Mouse (Mus musculus) MEL (cell line): ENCODE results near the gene Itpr1. TPM values are rescaled to one million over a fixed set of nuclear protein-coding genes. Genes with fewer than 3 reads are reported as not detected.

Source experiments
- DNase-seq: peaks from one replicate; pipeline ENCODE4 v3.0.0; 2011; ENCODE audit warnings: low read depth, low spot score
- H3K27ac ChIP-seq: 2 replicates; pipeline ENCODE4 v1.5.1; 2012; ENCODE audit warnings: low read depth, mild to moderate bottlenecking, control low read depth, low read length, moderate library complexity; ENCODE audit not compliant: control insufficient read depth
- H3K27me3 ChIP-seq, 2 experiments: fragments of 150-350 bp in 1 of 2; sonication (generic) in 1 of 2; 2 replicates each; pipeline ENCODE4 v1.6.1; 2012; ENCODE audit warnings: low read length in 2 of 2, mild to moderate bottlenecking in 2 of 2, improper control_type of control experiment in 1 of 2, moderate library complexity in 1 of 2; ENCODE audit not compliant: insufficient read depth in 2 of 2, control insufficient read depth in 1 of 2
- H3K36me3 ChIP-seq, 2 experiments: 2 replicates each; pipeline ENCODE4 v1.6.1; 2012 to 2014; ENCODE audit warnings: low read length in 2 of 2, improper control_type of control experiment in 1 of 2, inconsistent platforms in 1 of 2, mild to moderate bottlenecking in 1 of 2; ENCODE audit not compliant: insufficient read depth in 2 of 2, control insufficient read depth in 1 of 2
- H3K4me1 ChIP-seq, 2 experiments: fragments of 150-350 bp in 1 of 2; sonication (generic) in 1 of 2; 2 replicates each; pipeline ENCODE4 v1.6.1; 2012; ENCODE audit warnings: low read length in 2 of 2, improper control_type of control experiment in 1 of 2, mild to moderate bottlenecking in 1 of 2; ENCODE audit not compliant: insufficient read depth in 2 of 2, control insufficient read depth in 1 of 2
- H3K4me3 ChIP-seq, 2 experiments: fragments of 150-350 bp in 1 of 2; sonication (generic) in 1 of 2; 2 replicates each; pipeline ENCODE4 v1.5.1; 2012; ENCODE audit warnings: low read depth in 2 of 2, low read length in 2 of 2, mild to moderate bottlenecking in 2 of 2, moderate library complexity in 2 of 2, control low read depth in 1 of 2, improper control_type of control experiment in 1 of 2; ENCODE audit not compliant: control insufficient read depth in 1 of 2, insufficient read depth in 1 of 2
- H3K79me2 ChIP-seq: 2 replicates; pipeline ENCODE4 v1.6.1; 2012; ENCODE audit warnings: mild to moderate bottlenecking, low read length, moderate library complexity; ENCODE audit not compliant: control insufficient read depth, poor library complexity, insufficient read depth
- H3K9ac ChIP-seq: 2 replicates; pipeline ENCODE4 v1.6.1; 2012; ENCODE audit warnings: low read depth, mild to moderate bottlenecking, control low read depth, low read length, moderate library complexity; ENCODE audit not compliant: control insufficient read depth, poor library complexity, severe bottlenecking
- H3K9me3 ChIP-seq: fragments of 150-350 bp; sonication (generic); replicated peaks from 2 replicates; pipeline ENCODE4 v1.6.1; 2012; ENCODE audit warnings: mild to moderate bottlenecking, low read length, improper control_type of control experiment, moderate library complexity; ENCODE audit not compliant: insufficient read depth
- BHLHE40 ChIP-seq: IDR thresholded peaks from 2 replicates; pipeline ENCODE4 v1.6.1; 2012; ENCODE audit warnings: low read depth, mild to moderate bottlenecking, inconsistent platforms, low read length, improper control_type of control experiment, borderline replicate concordance
- CHD1 ChIP-seq: IDR thresholded peaks from 2 replicates; pipeline ENCODE4 v1.6.1; 2012; ENCODE audit warnings: low read depth, mild to moderate bottlenecking, inconsistent platforms, low read length, improper control_type of control experiment
- ETS1 ChIP-seq: IDR thresholded peaks from 2 replicates; pipeline ENCODE4 v1.6.1; 2012; ENCODE audit warnings: low read depth, mild to moderate bottlenecking, inconsistent platforms, low read length, improper control_type of control experiment, moderate library complexity
- KAT2A ChIP-seq: conservative IDR thresholded peaks from 2 replicates; pipeline ENCODE4 v1.6.1; 2012; ENCODE audit warnings: low read depth, low read length, improper control_type of control experiment, inconsistent platforms
- MAFK ChIP-seq: IDR thresholded peaks from 2 replicates; pipeline ENCODE4 v1.6.1; 2011; ENCODE audit warnings: low read depth, mild to moderate bottlenecking, low read length, improper control_type of control experiment, borderline replicate concordance
- MAX ChIP-seq: IDR thresholded peaks from 2 replicates; pipeline ENCODE4 v1.6.1; 2011; ENCODE audit warnings: low read length, improper control_type of control experiment
- MYB ChIP-seq: IDR thresholded peaks from 2 replicates; pipeline ENCODE4 v1.6.1; 2011; ENCODE audit warnings: mild to moderate bottlenecking, low read depth, low read length, improper control_type of control experiment
- MYC ChIP-seq: IDR thresholded peaks from 2 replicates; pipeline ENCODE4 v1.6.1; 2011; ENCODE audit warnings: low read depth, mild to moderate bottlenecking, low read length, improper control_type of control experiment, moderate library complexity
- NRF1 ChIP-seq: IDR thresholded peaks from 2 replicates; pipeline ENCODE4 v1.6.1; 2014; ENCODE audit warnings: low read depth, mild to moderate bottlenecking, inconsistent platforms, low read length, improper control_type of control experiment, moderate library complexity; ENCODE audit not compliant: poor library complexity, insufficient read depth, severe bottlenecking
- POLR2AphosphoS2 ChIP-seq: IDR thresholded peaks from 2 replicates; pipeline ENCODE4 v1.6.1; 2011; ENCODE audit warnings: low read length, improper control_type of control experiment
- SIN3A ChIP-seq: IDR thresholded peaks from 2 replicates; pipeline ENCODE4 v1.6.1; 2012; ENCODE audit warnings: low read length, improper control_type of control experiment, inconsistent platforms
- TBP ChIP-seq: IDR thresholded peaks from 2 replicates; pipeline ENCODE4 v1.8.0; 2011; ENCODE audit warnings: low read depth, low read length, improper control_type of control experiment
- USF1 ChIP-seq: IDR thresholded peaks from 2 replicates; pipeline ENCODE4 v1.6.1; 2014; ENCODE audit warnings: low read depth, mild to moderate bottlenecking, inconsistent platforms, low read length, improper control_type of control experiment, moderate library complexity
- ZC3H11A ChIP-seq: IDR thresholded peaks from 2 replicates; pipeline ENCODE4 v1.6.1; 2012; ENCODE audit warnings: low read depth, mild to moderate bottlenecking, inconsistent platforms, low read length, improper control_type of control experiment
- ZMIZ1 ChIP-seq: IDR thresholded peaks from 2 replicates; pipeline ENCODE4 v1.6.1; 2012; ENCODE audit warnings: low read depth, mild to moderate bottlenecking, inconsistent platforms, low read length, improper control_type of control experiment, moderate library complexity
- polyA plus RNA-seq, 2 experiments: library from polyadenylated mRNA; stranded (reverse) in 1 of 2; unstranded in 1 of 2; fragments of >175 nt in 1 of 2; fragments of >200 nt in 1 of 2; gene quantifications; 2 replicates each; pipeline versions ENCODE4 v1.2.1 to v1.2.4; 2012; ENCODE audit warnings: low replicate concordance in 2 of 2, low read depth in 1 of 2; ENCODE audit not compliant: insufficient read length in 2 of 2, insufficient read depth in 1 of 2, missing spikeins in 1 of 2
- total RNA-seq: library from RNA; depleted of rRNA; stranded (reverse); fragments of 300-350 nt; gene quantifications from 2 replicates; pipeline ENCODE4 v1.2.3, GENCODE M21; 2012

The Itpr1 gene
- total and polyA plus RNA-seq, 3 experiments, result 15.6 to 19.0 TPM; not detected in 1

GRCm38 (mm10) chr6:108313997-108314396 lies 101.1 kb downstream of the Itpr1 start:
- no peaks in the 10 kb centered on the region for H3K36me3 ChIP-seq
- no peaks in the 10 kb centered on the region for H3K27me3 ChIP-seq
- no peak overlapping the region for H3K27ac ChIP-seq
- 0 out of 2 replicates have a peak, but pooled peaks cover 2% of the 10 kb centered on the region for H3K79me2 ChIP-seq
- H3K9me3 ChIP-seq, result no peaks in the 10 kb centered on the region
- no peaks in the 10 kb centered on the region; a peak in 1 of 4 replicates for H3K4me1 ChIP-seq
- DNase-seq, result peak; percentile 20
- TF ChIP-seq ETS1 (no peak), USF1 (no peak), ZC3H11A (no peak), MAX (no peak), MYB (no peak), ZMIZ1 (no peak)
- H3K4me3 ChIP-seq, result no peak overlapping the region
- H3K9ac ChIP-seq, result no peak overlapping the region

- Histone ChIP-seq H3K4me3 (no peak overlapping the region), H3K36me3 (no peaks in the 10 kb centered on the region), H3K79me2 (0 out of 2 replicates have a peak, but pooled peaks cover 2% of the 10 kb centered on the region), H3K9me3 (no peaks in the 10 kb centered on the region), H3K4me1 (no peaks in the 10 kb centered on the region; a peak in 1 of 4 replicates), H3K27me3 (no peaks in the 10 kb centered on the region), H3K27ac (no peak overlapping the region), H3K9ac (no peak overlapping the region)
- TF ChIP-seq SIN3A (no peak), ETS1 (no peak), POLR2AphosphoS2 (no peak), ZMIZ1 (no peak), USF1 (no peak), BHLHE40 (no peak), CHD1 (no peak), TBP (no peak), MAFK (no peak), KAT2A (no peak), NRF1 (no peak), MYC (no peak)
- no peak for DNase-seq
These were observed 103.5 kb downstream of the Itpr1 start for GRCm38 (mm10) chr6:108316268-108316824.
